Mouse (Mus musculus) layer of hippocampus, adult 9-11 months (tissue): ENCODE measurements around the gene Wdr18.
"Not testable (repeated sequence)": the region's sequence is repeated elsewhere in the genome, so short reads cannot be mapped to it uniquely, and the experiment has no call there.

Source experiments
- DNase-seq: peaks from one replicate; pipeline ENCODE4 v3.0.0; 2022

Gene Wdr18

GRCm38 (mm10) chr10:79947502-79947901 is 12.4 kb upstream of the Wdr18 start:
- no peak for DNase-seq

GRCm38 (mm10) chr10:79949873-79950272 is 10.1 kb upstream of the Wdr18 start:
- DNase-seq: no peak

- no peak for DNase-seq
Measured at GRCm38 (mm10) chr10:79950661-79951060, 9.3 kb upstream of the Wdr18 start.

GRCm38 (mm10) chr10:79953946-79954345 is 6.0 kb upstream of the Wdr18 start:
- DNase-seq: no peak

GRCm38 (mm10) chr10:79955691-79956090 is 4.3 kb upstream of the Wdr18 start:
- DNase-seq: no peak

- no peak for DNase-seq
Measured at GRCm38 (mm10) chr10:79956643-79957154, 3.3 kb upstream of the Wdr18 start.

GRCm38 (mm10) chr10:79958140-79958816 is 1.7 kb upstream of the Wdr18 start:
- DNase-seq: peak; percentile 59

- DNase-seq: not testable (repeated sequence)
Measured at GRCm38 (mm10) chr10:79959412-79959811, 540 bp upstream of the Wdr18 start.

- no peak for DNase-seq
Measured at GRCm38 (mm10) chr10:79960671-79961294, 831 bp downstream of the Wdr18 start.

- DNase-seq: no peak
Measured at GRCm38 (mm10) chr10:79964727-79965126, 4.8 kb downstream of the Wdr18 start.

- DNase-seq: no peak
Measured at GRCm38 (mm10) chr10:79965325-79965724, 5.4 kb downstream of the Wdr18 start.

GRCm38 (mm10) chr10:79966886-79967400 is 7.0 kb downstream of the Wdr18 start:
- no peak for DNase-seq

- DNase-seq: no peak
Measured at GRCm38 (mm10) chr10:79968181-79968580, 8.2 kb downstream of the Wdr18 start.

GRCm38 (mm10) chr10:79969124-79969568 is 9.2 kb downstream of the Wdr18 start:
- no peak for DNase-seq

GRCm38 (mm10) chr10:79970415-79971182 is 10.6 kb downstream of the Wdr18 start, which contains the start of gene Grin3b:
Grin3b (plus strand) TSS chr10:79970715.
- no peak for DNase-seq

GRCm38 (mm10) chr10:79971183-79971497 is 11.2 kb downstream of the Wdr18 start:
- no peak for DNase-seq

- DNase-seq: no peak
Measured at GRCm38 (mm10) chr10:79972831-79973230, 12.9 kb downstream of the Wdr18 start.

- no peak for DNase-seq
Measured at GRCm38 (mm10) chr10:79974087-79974486, 14.1 kb downstream of the Wdr18 start.

- no peak for DNase-seq
Measured at GRCm38 (mm10) chr10:79974668-79975067, 14.7 kb downstream of the Wdr18 start.

- no peak for DNase-seq
Measured at GRCm38 (mm10) chr10:79976071-79976721, 16.2 kb downstream of the Wdr18 start.

GRCm38 (mm10) chr10:79976722-79977107 is 16.8 kb downstream of the Wdr18 start:
- no peak for DNase-seq

- DNase-seq: no peak
Measured at GRCm38 (mm10) chr10:79977324-79977723, 17.4 kb downstream of the Wdr18 start.

GRCm38 (mm10) chr10:79978061-79978460 is 18.1 kb downstream of the Wdr18 start:
- DNase-seq: no peak
